Mouse (Mus musculus) neural tube, embryonic 15.5 days (tissue): ENCODE data around the gene Rhod. TPM values are rescaled to one million over a fixed set of nuclear protein-coding genes. Genes with fewer than 3 reads are reported as not detected.
A peak's percentile ranks its signal among the peaks of the same experiment; 100 is the strongest.

Experiments
- ATAC-seq: fragments of 200-750 bp; cut with Nextera tagmentation; 2 replicates; pipeline ENCODE4 v1.8.0; 2017; ENCODE audit warnings: mild to moderate bottlenecking, moderate TSS enrichment, moderate library complexity; ENCODE audit not compliant: low FRiP score
- H3K27ac ChIP-seq: fragments of 300-500 bp; sonication (generic); replicated peaks from 2 replicates; pipeline ENCODE4 v1.5.1; 2015; ENCODE audit warnings: mild to moderate bottlenecking, inconsistent platforms
- H3K27me3 ChIP-seq: fragments of 300-500 bp; sonication (generic); replicated peaks from 2 replicates; pipeline ENCODE4 v1.6.1; 2015; ENCODE audit warnings: inconsistent platforms
- H3K36me3 ChIP-seq: fragments of 300-500 bp; sonication (generic); 2 replicates; pipeline ENCODE4 v1.6.1; 2015; ENCODE audit warnings: inconsistent platforms
- H3K4me1 ChIP-seq: fragments of 300-500 bp; sonication (generic); 2 replicates; pipeline ENCODE4 v1.6.1; 2015; ENCODE audit warnings: inconsistent platforms
- H3K4me2 ChIP-seq: fragments of 300-500 bp; sonication (generic); 2 replicates; pipeline ENCODE4 v1.6.1; 2015; ENCODE audit warnings: inconsistent platforms, mild to moderate bottlenecking, moderate library complexity
- H3K4me3 ChIP-seq: fragments of 300-500 bp; sonication (generic); replicated peaks from 2 replicates; pipeline ENCODE4 v1.5.1; 2015; ENCODE audit warnings: mild to moderate bottlenecking, inconsistent platforms
- H3K9ac ChIP-seq: fragments of 300-500 bp; sonication (generic); replicated peaks from 2 replicates; pipeline ENCODE4 v1.6.1; 2015; ENCODE audit warnings: mild to moderate bottlenecking, inconsistent platforms
- H3K9me3 ChIP-seq: fragments of 300-500 bp; sonication (generic); replicated peaks from 2 replicates; pipeline ENCODE4 v1.6.1; 2016; ENCODE audit warnings: inconsistent platforms
- WGBS: fragments of 180-500 bp; shearing (Covaris S2); methylation state at CpG from one replicate; pipeline ENCODE4 v1.1.7; 2015; ENCODE audit warnings: mixed read lengths; 5-methylcytosine and 5-hydroxymethylcytosine counted together
- polyA plus RNA-seq: library from polyadenylated mRNA; unstranded; fragments of >200 nt; fragmentation: Nextera tagmentation; extraction: Ambion mirVana; gene quantifications from 2 replicates; pipeline ENCODE4 v1.2.1, GENCODE M21; 2015

The Rhod gene
- polyA plus RNA-seq, 1 experiment from 2014 or later, result 4.5 TPM

DNA sequence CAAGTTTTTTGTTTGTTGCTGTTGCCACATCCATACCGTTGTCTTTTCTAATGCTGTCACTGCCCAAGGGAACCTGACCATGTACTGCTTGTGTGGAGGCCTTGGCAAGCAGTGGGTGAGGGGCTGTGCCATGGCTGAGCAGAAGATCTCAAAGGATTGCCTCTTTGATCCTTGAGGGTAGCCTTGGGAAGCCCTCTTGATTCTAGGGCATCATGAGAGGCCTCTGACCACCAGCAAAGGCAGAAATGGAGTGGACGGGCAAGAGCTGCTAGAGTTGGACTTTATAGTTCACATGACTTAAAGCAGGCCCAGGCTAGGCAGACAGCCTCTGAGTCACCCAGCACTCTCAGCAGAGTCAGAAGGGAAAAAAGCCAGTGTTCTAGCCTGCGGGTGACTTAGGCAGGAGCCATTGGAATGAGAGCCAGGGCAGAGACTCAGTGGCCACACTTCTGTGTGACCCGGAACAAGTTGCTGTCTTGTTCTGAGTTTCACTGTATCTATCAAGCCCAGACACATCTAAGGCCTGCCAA, 9.1 kb downstream of the Rhod start:
- Histone ChIP-seq H3K4me1 (no peaks in the 10 kb centered on the region), H3K36me3 (no peaks in the 10 kb centered on the region), H3K9me3 (no peaks in the 10 kb centered on the region), H3K9ac (no peak overlapping the region), H3K27ac (no peak overlapping the region), H3K27me3 (no peaks in the 10 kb centered on the region), H3K4me2 (no peak overlapping the region), H3K4me3 (no peak overlapping the region)
- ATAC-seq, result no peak
- WGBS, result 91% methylated on average over 4 of the region's 4 CpGs

DNA sequence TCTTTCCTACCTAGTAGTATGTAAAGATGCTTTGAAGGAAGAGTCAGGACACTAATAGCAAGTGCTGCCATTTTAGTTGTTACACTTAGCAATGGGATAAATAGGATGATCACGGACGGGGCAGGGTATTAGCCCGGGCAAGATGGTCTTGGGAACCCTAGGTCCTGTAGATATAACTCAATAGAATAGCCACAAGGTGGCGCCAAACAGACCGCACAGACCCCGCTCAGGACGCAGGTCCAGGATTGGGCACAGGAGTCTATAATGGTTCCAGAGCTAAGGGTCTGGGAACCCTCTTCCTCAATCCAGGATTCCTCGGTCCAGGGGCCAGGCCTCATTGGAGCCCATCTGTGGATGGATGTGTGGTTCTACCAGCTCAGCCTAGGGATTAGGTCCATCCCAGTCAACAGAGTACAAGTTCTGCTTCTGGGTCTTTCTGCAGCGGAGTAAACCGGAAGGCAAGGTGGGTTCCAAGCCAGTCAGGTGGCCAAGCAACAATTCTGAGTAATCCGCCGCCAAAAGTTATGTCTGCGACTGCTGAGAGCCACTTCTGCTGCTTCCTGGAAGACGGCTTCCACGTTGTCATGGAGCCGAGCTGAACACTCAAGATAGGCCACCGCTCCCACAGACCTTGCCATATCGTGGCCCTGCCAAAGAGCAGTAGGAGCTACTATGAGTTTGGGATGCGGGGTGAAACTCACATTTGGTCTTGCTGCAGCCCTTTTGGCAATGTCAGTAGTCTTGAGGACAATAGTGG, 13.4 kb downstream of the Rhod start:
- H3K27ac ChIP-seq, result no peak overlapping the region
- H3K4me2 ChIP-seq, result no peak overlapping the region
- no peaks in the 10 kb centered on the region for H3K4me1 ChIP-seq
- no peak overlapping the region for H3K4me3 ChIP-seq
- WGBS, result 75% methylated on average over 19 of the region's 19 CpGs
- H3K36me3 ChIP-seq, result no peaks in the 10 kb centered on the region
- no peak overlapping the region for H3K9ac ChIP-seq
- ATAC-seq, result no peak
- no peaks in the 10 kb centered on the region for H3K9me3 ChIP-seq
- no peaks in the 10 kb centered on the region for H3K27me3 ChIP-seq

DNA sequence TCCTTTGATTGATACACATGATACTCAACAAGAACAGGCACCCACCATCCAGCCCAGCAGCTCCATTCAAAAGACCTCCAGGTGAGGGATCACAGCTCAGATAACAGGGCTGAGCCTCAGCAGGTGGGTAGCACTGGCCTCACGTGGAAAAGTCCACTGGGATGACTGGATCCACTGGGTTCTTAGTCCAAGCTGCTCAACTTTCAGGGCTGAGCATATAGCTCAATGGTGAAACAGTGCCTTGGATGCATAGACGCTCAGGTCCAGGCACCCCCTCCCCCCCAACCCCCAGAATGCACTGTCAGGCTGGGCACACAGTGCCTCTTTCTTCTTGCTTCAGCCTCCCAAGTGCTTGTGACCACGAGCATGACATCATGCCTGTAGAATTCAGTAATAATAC, 16.2 kb downstream of the Rhod start:
- Histone ChIP-seq H3K4me2 (no peak overlapping the region), H3K4me3 (no peak overlapping the region), H3K9me3 (no peaks in the 10 kb centered on the region), H3K36me3 (no peaks in the 10 kb centered on the region), H3K27me3 (no peaks in the 10 kb centered on the region), H3K9ac (no peak overlapping the region), H3K27ac (no peak overlapping the region), H3K4me1 (no peaks in the 10 kb centered on the region)
- no peak for ATAC-seq
- WGBS, result 86% methylated on average over 3 of the region's 3 CpGs

DNA sequence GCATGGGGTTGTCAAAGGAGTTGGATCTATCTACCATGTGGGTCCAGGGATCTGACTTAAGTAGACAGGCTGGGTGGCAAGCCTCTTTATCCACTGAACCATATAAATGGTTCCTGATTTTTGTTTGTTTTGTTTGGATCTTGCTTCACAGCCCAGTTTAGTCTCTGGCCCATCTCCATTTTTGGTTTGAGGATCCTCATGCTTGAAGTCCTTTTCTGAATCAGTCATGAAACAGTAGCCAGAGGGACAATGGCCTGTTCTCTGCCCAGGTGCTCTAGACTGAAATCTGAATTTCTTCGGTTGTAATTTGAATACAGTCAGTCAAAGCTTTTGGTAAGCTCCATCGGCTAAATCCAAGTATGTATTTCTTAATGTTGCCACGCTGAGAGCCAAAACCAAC, 16.7 kb downstream of the Rhod start:
- Histone ChIP-seq H3K36me3 (no peaks in the 10 kb centered on the region), H3K4me1 (no peaks in the 10 kb centered on the region), H3K4me2 (no peak overlapping the region), H3K4me3 (no peak overlapping the region), H3K9me3 (no peaks in the 10 kb centered on the region), H3K27me3 (no peaks in the 10 kb centered on the region), H3K9ac (no peak overlapping the region), H3K27ac (no peak overlapping the region)
- 96% methylated on average over 3 of the region's 3 CpGs for WGBS
- no peak for ATAC-seq

DNA sequence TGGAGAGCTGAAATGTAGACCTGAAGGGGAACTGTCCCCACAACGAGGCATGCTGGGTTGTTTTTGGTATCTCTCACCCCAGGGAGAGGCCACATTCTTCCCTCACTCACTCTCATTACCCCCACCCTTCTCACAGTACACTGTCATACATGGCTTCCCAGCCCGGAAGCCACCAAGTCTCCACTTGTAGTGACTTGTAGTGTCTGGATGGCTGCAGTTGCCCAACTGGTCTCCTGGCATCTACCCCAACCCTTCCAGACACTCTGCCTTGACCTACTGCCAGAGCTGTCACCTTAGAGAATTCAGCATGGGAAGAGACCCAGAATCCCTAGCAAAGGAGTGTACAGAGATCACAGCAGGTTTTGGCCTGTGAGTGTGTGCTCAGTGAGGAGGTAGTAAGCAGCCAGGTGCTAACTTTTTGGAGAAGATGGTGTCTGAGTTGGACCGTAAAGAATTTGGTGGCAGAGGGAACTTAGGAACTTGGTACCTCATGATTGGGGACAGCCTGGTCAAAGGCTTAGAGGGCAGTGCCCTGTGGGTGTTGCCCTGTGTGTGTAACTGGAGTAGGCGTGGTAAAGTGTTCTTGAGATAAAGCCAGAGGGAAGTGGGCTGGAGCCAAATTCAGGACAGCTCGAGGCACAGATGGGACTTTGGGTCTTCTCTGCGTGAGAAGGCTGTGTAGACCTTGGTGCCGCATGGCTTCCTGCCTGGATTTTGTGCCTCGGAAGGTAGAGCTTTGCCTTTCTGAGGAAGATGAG, 18.9 kb downstream of the Rhod start:
- H3K4me3 ChIP-seq, result no peak overlapping the region
- H3K9me3 ChIP-seq, result no peaks in the 10 kb centered on the region
- H3K36me3 ChIP-seq, result no peaks in the 10 kb centered on the region
- 90% methylated on average over 8 of the region's 8 CpGs for WGBS
- no peaks in the 10 kb centered on the region for H3K27me3 ChIP-seq
- no peak overlapping the region for H3K9ac ChIP-seq
- H3K4me1 ChIP-seq, result no peaks in the 10 kb centered on the region
- H3K4me2 ChIP-seq, result no peak overlapping the region
- no peak overlapping the region for H3K27ac ChIP-seq
- ATAC-seq, result no peak

DNA sequence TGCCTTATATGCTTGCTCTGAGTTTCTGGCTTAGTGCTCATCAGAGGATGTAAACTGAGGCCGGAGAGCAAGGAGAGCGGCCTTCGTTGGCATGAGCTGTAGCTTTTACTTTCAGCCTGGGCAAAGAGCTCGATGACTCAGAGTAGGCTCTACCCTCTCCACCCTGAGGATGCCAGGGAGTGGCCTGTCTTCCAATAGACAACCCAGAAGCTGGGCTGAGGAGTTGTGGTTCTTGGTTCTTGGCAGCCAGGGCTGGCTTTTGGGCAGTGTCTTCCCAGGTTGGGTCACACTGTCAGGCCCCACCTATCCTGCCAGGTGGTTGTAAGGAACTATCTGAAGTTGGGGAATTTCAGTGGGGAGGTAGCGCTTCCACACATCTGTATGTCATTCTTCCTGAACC, 19.5 kb downstream of the Rhod start:
- Histone ChIP-seq H3K9me3 (no peaks in the 10 kb centered on the region), H3K9ac (no peak overlapping the region), H3K4me1 (no peaks in the 10 kb centered on the region), H3K36me3 (no peaks in the 10 kb centered on the region), H3K27me3 (no peaks in the 10 kb centered on the region), H3K27ac (no peak overlapping the region), H3K4me3 (no peak overlapping the region), H3K4me2 (no peak overlapping the region)
- WGBS, result 93% methylated on average over 5 of the region's 5 CpGs
- no peak for ATAC-seq

DNA sequence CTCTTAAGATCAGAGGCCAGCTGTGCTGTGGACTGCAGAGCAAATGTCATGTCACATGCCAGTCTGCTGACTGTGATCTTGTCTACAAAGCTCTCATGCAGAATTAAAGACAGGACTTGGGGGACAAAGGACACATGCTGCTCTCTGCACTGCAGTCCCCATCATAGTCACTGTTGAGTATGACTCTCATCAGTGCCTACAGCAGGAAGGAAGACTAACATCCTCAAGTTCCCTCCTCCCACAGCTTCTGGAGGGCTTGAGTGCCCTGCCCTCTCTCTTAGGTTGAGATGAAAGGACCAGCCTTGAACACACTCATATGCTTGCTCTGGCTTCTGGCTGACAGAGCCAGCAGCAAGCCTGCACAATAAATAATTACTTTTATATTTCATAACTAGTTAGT, 21.5 kb downstream of the Rhod start:
- no peak overlapping the region for H3K9ac ChIP-seq
- no peaks in the 10 kb centered on the region for H3K4me1 ChIP-seq
- H3K4me3 ChIP-seq, result no peak overlapping the region
- no peak overlapping the region for H3K4me2 ChIP-seq
- H3K27ac ChIP-seq, result no peak overlapping the region
- no peaks in the 10 kb centered on the region for H3K27me3 ChIP-seq
- no peaks in the 10 kb centered on the region for H3K9me3 ChIP-seq
- ATAC-seq, result no peak
- H3K36me3 ChIP-seq, result no peaks in the 10 kb centered on the region

DNA sequence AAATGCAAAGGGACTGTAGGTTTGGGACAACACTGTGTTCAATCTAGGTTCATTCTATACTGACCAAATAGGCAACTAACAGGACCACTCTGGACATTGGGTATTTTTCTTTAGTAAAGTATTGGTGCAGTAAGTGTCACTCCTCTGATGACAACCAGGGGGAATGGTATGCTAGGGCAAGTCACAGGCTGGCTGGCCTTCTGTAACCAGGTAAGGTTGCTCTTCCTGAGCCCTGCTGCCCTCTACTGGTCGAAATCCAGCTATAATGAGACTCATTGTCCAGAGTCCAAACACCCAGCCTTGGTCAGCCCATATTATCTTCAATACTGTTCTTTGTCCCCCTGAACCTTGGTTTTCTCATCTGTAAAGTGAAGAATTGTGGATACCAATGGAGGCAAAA, 22.0 kb downstream of the Rhod start:
- 0% methylated on average over 1 of the region's 1 CpGs for WGBS
- Histone ChIP-seq H3K4me3 (no peak overlapping the region), H3K4me2 (no peak overlapping the region), H3K36me3 (no peaks in the 10 kb centered on the region), H3K4me1 (no peaks in the 10 kb centered on the region), H3K27me3 (no peaks in the 10 kb centered on the region), H3K9ac (no peak overlapping the region), H3K27ac (no peak overlapping the region), H3K9me3 (0 out of 2 replicates have a peak, but pooled peaks cover 2% of the 10 kb centered on the region)
- no peak for ATAC-seq

DNA sequence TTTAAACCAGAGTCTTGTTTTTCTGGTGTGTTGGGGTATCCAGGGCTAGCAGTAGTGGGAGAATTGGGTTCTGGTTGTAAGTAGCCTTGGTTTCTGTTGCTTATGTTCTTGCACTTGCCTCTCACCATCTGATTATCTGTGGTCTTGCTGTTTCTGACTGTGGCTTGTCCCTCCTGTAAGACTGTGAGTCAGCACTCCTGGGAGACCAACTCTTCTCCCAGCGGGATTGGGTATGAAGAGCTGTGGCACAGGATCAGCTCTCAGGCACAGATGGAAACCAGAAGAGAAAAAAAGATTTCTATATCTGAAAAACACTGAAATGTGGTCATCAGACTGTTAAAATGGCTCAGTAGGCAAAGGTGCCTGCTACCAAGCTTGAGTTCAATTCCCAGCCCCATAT, 24.6 kb downstream of the Rhod start:
- 79% methylated on average over 1 of the region's 1 CpGs for WGBS
- H3K4me1 ChIP-seq, result no peaks in the 10 kb centered on the region
- H3K4me3 ChIP-seq, result no peak overlapping the region
- ATAC-seq, result no peak
- H3K9me3 ChIP-seq, result 0 out of 2 replicates have a peak, but pooled peaks cover 3% of the 10 kb centered on the region
- H3K36me3 ChIP-seq, result no peaks in the 10 kb centered on the region
- H3K4me2 ChIP-seq, result no peak overlapping the region
- H3K27ac ChIP-seq, result no peak overlapping the region
- H3K27me3 ChIP-seq, result no peaks in the 10 kb centered on the region
- no peak overlapping the region for H3K9ac ChIP-seq

DNA sequence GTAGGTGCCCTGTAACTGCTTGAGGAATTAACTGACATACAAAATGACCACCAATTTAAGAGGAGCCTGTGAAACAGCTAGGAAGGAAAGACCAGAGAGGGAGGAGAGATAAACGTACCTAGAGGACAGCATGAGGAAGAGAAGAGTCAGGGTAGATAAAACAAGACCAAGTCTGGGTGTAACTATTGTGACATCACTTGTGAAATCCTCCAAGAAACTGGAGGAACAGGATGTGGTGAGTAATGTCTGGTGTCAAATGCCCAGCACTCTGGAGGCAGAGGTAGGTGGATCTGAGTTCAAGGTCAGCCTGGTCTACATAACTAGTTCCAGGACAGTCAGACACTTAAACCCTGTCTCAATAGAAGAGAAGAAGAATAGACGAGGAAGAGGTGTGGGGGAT, 30.2 kb downstream of the Rhod start:
- WGBS, result 64% methylated on average over 2 of the region's 2 CpGs
- Histone ChIP-seq H3K4me1 (no peaks in the 10 kb centered on the region), H3K9me3 (0 out of 2 replicates have a peak, but pooled peaks cover 3% of the 10 kb centered on the region), H3K27ac (no peak overlapping the region), H3K4me3 (no peak overlapping the region), H3K9ac (no peak overlapping the region), H3K36me3 (no peaks in the 10 kb centered on the region), H3K4me2 (no peak overlapping the region), H3K27me3 (no peaks in the 10 kb centered on the region)
- ATAC-seq, result no peak

DNA sequence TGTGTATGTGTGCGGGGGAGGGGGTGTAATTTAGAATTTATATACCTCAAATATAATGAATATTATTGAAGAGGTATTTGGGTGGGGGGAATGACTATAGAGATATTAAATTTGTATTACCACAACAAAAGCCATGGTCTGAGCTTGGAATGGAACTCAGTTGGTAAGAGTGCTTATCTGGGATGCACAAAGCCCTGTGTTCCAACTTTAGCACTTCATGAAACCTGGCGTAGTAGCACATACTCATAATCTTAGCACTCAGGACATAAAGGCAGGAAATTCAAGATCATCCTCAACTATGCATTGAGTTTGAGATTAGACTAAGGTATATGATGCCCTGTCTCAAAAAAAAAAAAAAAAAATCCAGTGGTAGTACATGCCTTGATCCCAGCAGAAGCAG, 34.4 kb downstream of the Rhod start:
- no peak overlapping the region for H3K4me3 ChIP-seq
- H3K9me3 ChIP-seq, result no peaks in the 10 kb centered on the region
- no peaks in the 10 kb centered on the region for H3K27me3 ChIP-seq
- WGBS, result 96% methylated on average over 2 of the region's 2 CpGs
- no peak overlapping the region for H3K9ac ChIP-seq
- no peak overlapping the region for H3K27ac ChIP-seq
- no peaks in the 10 kb centered on the region for H3K36me3 ChIP-seq
- no peak overlapping the region for H3K4me2 ChIP-seq
- ATAC-seq, result no peak
- no peaks in the 10 kb centered on the region for H3K4me1 ChIP-seq

DNA sequence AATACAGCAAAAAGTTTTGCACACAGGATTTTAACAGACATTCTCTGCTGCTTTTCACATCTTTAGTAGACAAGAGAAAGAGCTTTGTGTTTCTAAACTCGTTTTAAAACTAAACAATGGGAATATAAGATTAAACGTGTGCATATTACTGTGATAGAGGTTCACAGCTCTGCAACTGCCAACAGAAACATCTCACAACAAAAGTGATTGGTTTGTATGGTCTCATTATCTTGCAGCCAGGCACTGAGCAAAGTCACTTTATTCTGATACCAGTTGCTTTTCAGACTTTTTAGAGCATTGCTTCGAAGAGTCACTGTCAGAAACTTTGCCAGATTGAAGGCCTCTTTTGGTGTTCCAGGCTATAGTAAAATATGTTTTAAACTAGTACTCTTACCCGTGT, 40.3 kb downstream of the Rhod start:
- no peaks in the 10 kb centered on the region for H3K36me3 ChIP-seq
- no peak overlapping the region for H3K9ac ChIP-seq
- H3K27me3 ChIP-seq, result no peaks in the 10 kb centered on the region
- H3K4me2 ChIP-seq, result peak overlapping the region; percentile 80
- no peak for ATAC-seq
- H3K4me1 ChIP-seq, result peaks cover 18% of the 10 kb centered on the region
- WGBS, result 75% methylated on average over 4 of the region's 4 CpGs
- 0 out of 2 replicates have a peak overlapping the region, but pooled peaks have one; percentile 88 for H3K27ac ChIP-seq
- no peaks in the 10 kb centered on the region for H3K9me3 ChIP-seq
- no peak overlapping the region for H3K4me3 ChIP-seq
